Mouse (Mus musculus) neural tube, embryonic 13.5 days (tissue): Measurements from ENCODE around the gene Inha. TPM values are rescaled to one million over a fixed set of nuclear protein-coding genes. Genes with fewer than 3 reads are reported as not detected.

Source experiments
- ATAC-seq: fragments of 200-750 bp; cut with Nextera tagmentation; 2 replicates; pipeline ENCODE4 v1.8.0; 2017; ENCODE audit warnings: low read depth, mild to moderate bottlenecking, moderate TSS enrichment, moderate library complexity
- H3K27ac ChIP-seq: fragments of 300-500 bp; sonication (generic); replicated peaks from 2 replicates; pipeline ENCODE4 v1.5.1; 2015; ENCODE audit warnings: moderate library complexity, mild to moderate bottlenecking, inconsistent platforms
- H3K27me3 ChIP-seq: fragments of 300-500 bp; sonication (generic); 2 replicates; pipeline ENCODE4 v1.6.1; 2015; ENCODE audit warnings: mild to moderate bottlenecking, inconsistent platforms
- H3K36me3 ChIP-seq: fragments of 300-500 bp; sonication (generic); 2 replicates; pipeline ENCODE4 v1.6.1; 2015; ENCODE audit warnings: mild to moderate bottlenecking, inconsistent platforms
- H3K4me1 ChIP-seq: fragments of 300-500 bp; sonication (generic); replicated peaks from 2 replicates; pipeline ENCODE4 v1.6.1; 2015; ENCODE audit warnings: inconsistent platforms
- H3K4me2 ChIP-seq: fragments of 300-500 bp; sonication (generic); 2 replicates; pipeline ENCODE4 v1.6.1; 2015; ENCODE audit warnings: inconsistent platforms, mild to moderate bottlenecking, moderate library complexity
- H3K4me3 ChIP-seq: fragments of 300-500 bp; sonication (generic); 2 replicates; pipeline ENCODE4 v1.5.1; 2015; ENCODE audit warnings: mild to moderate bottlenecking, inconsistent platforms
- H3K9ac ChIP-seq: fragments of 300-500 bp; sonication (generic); 2 replicates; pipeline ENCODE4 v1.6.1; 2015; ENCODE audit warnings: moderate library complexity, mild to moderate bottlenecking, inconsistent platforms
- H3K9me3 ChIP-seq: fragments of 300-500 bp; sonication (generic); 2 replicates; pipeline ENCODE4 v1.6.1; 2016; ENCODE audit warnings: inconsistent platforms
- WGBS: fragments of 180-500 bp; shearing (Covaris S2); methylation state at CpG from one replicate; pipeline ENCODE4 v1.1.7; 2015; 5-methylcytosine and 5-hydroxymethylcytosine counted together
- polyA plus RNA-seq: library from polyadenylated mRNA; unstranded; fragments of >200 nt; fragmentation: Nextera tagmentation; extraction: Ambion mirVana; gene quantifications from 2 replicates; pipeline ENCODE4 v1.2.1, GENCODE M21; 2015

The Inha gene
- polyA plus RNA-seq, 1 experiment from 2014 or later, result 13.3 TPM

GRCm38 (mm10) chr1:75509586-75509985 lies 2.7 kb downstream of the Inha start:
- ATAC-seq, result no peak
- Histone ChIP-seq H3K9ac (no peak overlapping the region), H3K9me3 (no peaks in the 10 kb centered on the region), H3K27ac (no peak overlapping the region), H3K27me3 (peaks cover 10% of the 10 kb centered on the region), H3K36me3 (no peaks in the 10 kb centered on the region), H3K4me2 (no peak overlapping the region), H3K4me3 (no peak overlapping the region), H3K4me1 (peaks cover 26% of the 10 kb centered on the region)
- 54% methylated on average over 20 of the region's 20 CpGs for WGBS

- H3K36me3 ChIP-seq, result no peaks in the 10 kb centered on the region
- no peak overlapping the region for H3K9ac ChIP-seq
- H3K4me3 ChIP-seq, result no peak overlapping the region
- 76% methylated on average over 5 of the region's 5 CpGs for WGBS
- no peak overlapping the region for H3K4me2 ChIP-seq
- ATAC-seq, result no peak
- no peak overlapping the region for H3K27ac ChIP-seq
- H3K4me1 ChIP-seq, result peaks cover 20% of the 10 kb centered on the region
- peaks cover 10% of the 10 kb centered on the region for H3K27me3 ChIP-seq
- H3K9me3 ChIP-seq, result no peaks in the 10 kb centered on the region
Observed at GRCm38 (mm10) chr1:75510154-75510553, 3.3 kb downstream of the Inha start.

GRCm38 (mm10) chr1:75511437-75512210 lies 4.7 kb downstream of the Inha start:
- Histone ChIP-seq H3K4me2 (no peak overlapping the region), H3K27me3 (peaks cover 10% of the 10 kb centered on the region), H3K27ac (no peak overlapping the region), H3K36me3 (no peaks in the 10 kb centered on the region), H3K4me1 (peaks cover 16% of the 10 kb centered on the region), H3K9me3 (no peaks in the 10 kb centered on the region), H3K9ac (no peak overlapping the region), H3K4me3 (no peak overlapping the region)
- ATAC-seq, result no peak
- WGBS, result 70% methylated on average over 4 of the region's 4 CpGs

- H3K9ac ChIP-seq, result no peak overlapping the region
- H3K36me3 ChIP-seq, result no peaks in the 10 kb centered on the region
- H3K4me2 ChIP-seq, result no peak overlapping the region
- 93% methylated on average over 3 of the region's 3 CpGs for WGBS
- 0 out of 2 replicates have a peak, but pooled peaks cover 6% of the 10 kb centered on the region for H3K4me1 ChIP-seq
- H3K9me3 ChIP-seq, result no peaks in the 10 kb centered on the region
- H3K4me3 ChIP-seq, result no peak overlapping the region
- peaks cover 8% of the 10 kb centered on the region for H3K27me3 ChIP-seq
- no peak overlapping the region for H3K27ac ChIP-seq
- ATAC-seq, result no peak
Observed at GRCm38 (mm10) chr1:75512550-75512949, 5.7 kb downstream of the Inha start.

- Histone ChIP-seq H3K9ac (no peak overlapping the region), H3K4me3 (no peak overlapping the region), H3K27me3 (no peaks in the 10 kb centered on the region), H3K9me3 (no peaks in the 10 kb centered on the region), H3K36me3 (no peaks in the 10 kb centered on the region), H3K4me1 (peaks cover 4% of the 10 kb centered on the region; the same call in 1 of the 2 replicates), H3K27ac (no peak overlapping the region), H3K4me2 (no peak overlapping the region)
- no peak for ATAC-seq
- WGBS, result 81% methylated on average over 15 of the region's 15 CpGs
Observed at GRCm38 (mm10) chr1:75516703-75517380, 10.0 kb downstream of the Inha start.

GRCm38 (mm10) chr1:75517984-75518383 lies 11.1 kb downstream of the Inha start:
- Histone ChIP-seq H3K4me1 (peaks cover 12% of the 10 kb centered on the region), H3K27me3 (no peaks in the 10 kb centered on the region), H3K4me3 (no peak overlapping the region), H3K9me3 (no peaks in the 10 kb centered on the region), H3K9ac (no peak overlapping the region), H3K27ac (no peak overlapping the region), H3K36me3 (no peaks in the 10 kb centered on the region), H3K4me2 (no peak overlapping the region)
- no peak for ATAC-seq
- WGBS, result 54% methylated on average over 4 of the region's 4 CpGs

GRCm38 (mm10) chr1:75518427-75518826 lies 11.6 kb downstream of the Inha start:
- Histone ChIP-seq H3K4me1 (peaks cover 12% of the 10 kb centered on the region), H3K36me3 (no peaks in the 10 kb centered on the region), H3K4me3 (no peak overlapping the region), H3K9me3 (no peaks in the 10 kb centered on the region), H3K4me2 (no peak overlapping the region), H3K9ac (no peak overlapping the region), H3K27ac (no peak overlapping the region), H3K27me3 (no peaks in the 10 kb centered on the region)
- WGBS, result 94% methylated on average over 4 of the region's 4 CpGs
- ATAC-seq, result no peak

- H3K4me1 ChIP-seq, result peaks cover 12% of the 10 kb centered on the region
- no peak for ATAC-seq
- no peak overlapping the region for H3K4me2 ChIP-seq
- no peaks in the 10 kb centered on the region for H3K36me3 ChIP-seq
- H3K9me3 ChIP-seq, result no peaks in the 10 kb centered on the region
- H3K9ac ChIP-seq, result no peak overlapping the region
- no peaks in the 10 kb centered on the region for H3K27me3 ChIP-seq
- WGBS, result 75% methylated on average over 5 of the region's 5 CpGs
- no peak overlapping the region for H3K27ac ChIP-seq
- no peak overlapping the region for H3K4me3 ChIP-seq
Observed at GRCm38 (mm10) chr1:75519576-75519975, 12.7 kb downstream of the Inha start.

GRCm38 (mm10) chr1:75521321-75522031 lies 14.6 kb downstream of the Inha start, which contains the start of gene Stk11ip:
TSS of gene Stk11ip (plus strand) at chr1:75521529.
- Histone ChIP-seq H3K27ac (peak within 1 kb of the TSS; percentile 90), H3K4me3 (peak within 1 kb of the TSS; percentile 45), H3K9me3 (no peaks in the 10 kb centered on the region), H3K9ac (peak within 1 kb of the TSS; percentile 67), H3K27me3 (no peaks in the 10 kb centered on the region), H3K4me2 (peak within 1 kb of the TSS; percentile 62), H3K4me1 (peaks cover 12% of the 10 kb centered on the region), H3K36me3 (peaks cover 13% of the 10 kb centered on the region; the same call in 1 of the 2 replicates)
- whole genome bisulfite sequencing, result under 1% methylated on average over 46 of the region's 46 CpGs
- ATAC-seq, result peak; percentile 96

GRCm38 (mm10) chr1:75524679-75525078 lies 17.8 kb downstream of the Inha start:
- 87% methylated on average over 7 of the region's 7 CpGs for WGBS

GRCm38 (mm10) chr1:75530546-75530945 lies 23.7 kb downstream of the Inha start:
- 78% methylated on average over 4 of the region's 4 CpGs for WGBS
- Histone ChIP-seq H3K4me2 (no peak overlapping the region), H3K9me3 (no peaks in the 10 kb centered on the region), H3K4me3 (no peak overlapping the region), H3K9ac (no peak overlapping the region), H3K36me3 (peaks cover 82% of the 10 kb centered on the region), H3K27ac (no peak overlapping the region), H3K4me1 (no peaks in the 10 kb centered on the region), H3K27me3 (no peaks in the 10 kb centered on the region)
- ATAC-seq, result no peak

More at GRCm38 (mm10) chr1:75524679-75525078, 17.8 kb downstream of the Inha start:
- no peak for ATAC-seq
- H3K9ac ChIP-seq, result no peak overlapping the region
- H3K27ac ChIP-seq, result no peak overlapping the region
- no peak overlapping the region for H3K4me3 ChIP-seq
- H3K9me3 ChIP-seq, result no peaks in the 10 kb centered on the region
- peaks cover 43% of the 10 kb centered on the region for H3K36me3 ChIP-seq
- H3K27me3 ChIP-seq, result no peaks in the 10 kb centered on the region
- no peak overlapping the region for H3K4me2 ChIP-seq
- H3K4me1 ChIP-seq, result peaks cover 12% of the 10 kb centered on the region
